Mouse (Mus musculus) forebrain, postnatal 0 days (tissue): ENCODE measurements at regions not wholly inside any gene's neighbourhood (a gene's known extent, or its start where the extent isn't known, plus 50 kb on each side); places are given as distances from the start of the nearest gene placed in this dataset.

Source experiments
- ATAC-seq: fragments of 200-750 bp; cut with Nextera tagmentation; 2 replicates; pipeline ENCODE4 v1.8.0; 2017; ENCODE audit warnings: mild to moderate bottlenecking, moderate library complexity
- DNase-seq: peaks from one replicate; pipeline ENCODE4 v3.0.0-alpha.2; 2015
- H3K27ac ChIP-seq: fragments of 300-500 bp; sonication (generic); 2 replicates; pipeline ENCODE4 v1.5.1; 2014; ENCODE audit warnings: low read depth, mild to moderate bottlenecking, antibody characterized with exemption, low read length, moderate library complexity, mixed read lengths
- H3K27me3 ChIP-seq: fragments of 300-500 bp; sonication (generic); 2 replicates; pipeline ENCODE4 v1.6.1; 2014; ENCODE audit warnings: mild to moderate bottlenecking, low read length, mixed read lengths; ENCODE audit not compliant: insufficient read depth
- H3K36me3 ChIP-seq: fragments of 300-500 bp; sonication (generic); 2 replicates; pipeline ENCODE4 v1.6.1; 2014; ENCODE audit warnings: mild to moderate bottlenecking, moderate library complexity; ENCODE audit not compliant: insufficient read depth
- H3K4me1 ChIP-seq: fragments of 300-500 bp; sonication (generic); 2 replicates; pipeline ENCODE4 v1.6.1; 2014; ENCODE audit warnings: antibody characterized with exemption; ENCODE audit not compliant: insufficient read depth
- H3K4me2 ChIP-seq: fragments of 300-500 bp; sonication (generic); 2 replicates; pipeline ENCODE4 v1.6.1; 2014; ENCODE audit warnings: low read depth, mild to moderate bottlenecking, moderate library complexity
- H3K4me3 ChIP-seq: fragments of 300-500 bp; sonication (generic); 2 replicates; pipeline ENCODE4 v1.5.1; 2014; ENCODE audit warnings: low read depth, low read length, mixed read lengths
- H3K9ac ChIP-seq: fragments of 300-500 bp; sonication (generic); 2 replicates; pipeline ENCODE4 v1.6.1; 2014; ENCODE audit warnings: mild to moderate bottlenecking
- H3K9me3 ChIP-seq: fragments of 300-500 bp; sonication (generic); 2 replicates; pipeline ENCODE4 v1.6.1; 2016; ENCODE audit warnings: low read length
- CTCF ChIP-seq: sonication (generic); IDR thresholded peaks from 2 replicates; pipeline ENCODE4 v1.5.1; 2016; ENCODE audit warnings: antibody characterized with exemption, control low read depth, low read depth
- WGBS: fragments of 180-500 bp; shearing (Covaris S2); extraction: QIAGEN DNeasy Blood & Tissue Kit; methylation state at CpG from one replicate; pipeline ENCODE4 v1.1.7; 2014; 5-methylcytosine and 5-hydroxymethylcytosine counted together

GRCm38 (mm10) chr2:92528119-92528830 lies 67.9 kb upstream of the Slc35c1 start:
- no peak overlapping the region for H3K27ac ChIP-seq
- no peaks in the 10 kb centered on the region for H3K27me3 ChIP-seq
- TF ChIP-seq CTCF, result no peak
- H3K9me3 ChIP-seq, result no peaks in the 10 kb centered on the region
- no peak for ATAC-seq
- no peak for DNase-seq
- H3K36me3 ChIP-seq, result no peaks in the 10 kb centered on the region
- no peak overlapping the region for H3K9ac ChIP-seq
- H3K4me2 ChIP-seq, result no peak overlapping the region
- H3K4me3 ChIP-seq, result no peak overlapping the region
- 88% methylated on average over 6 of the region's 6 CpGs for WGBS
- 0 out of 2 replicates have a peak, but pooled peaks cover 3% of the 10 kb centered on the region for H3K4me1 ChIP-seq

DNA sequence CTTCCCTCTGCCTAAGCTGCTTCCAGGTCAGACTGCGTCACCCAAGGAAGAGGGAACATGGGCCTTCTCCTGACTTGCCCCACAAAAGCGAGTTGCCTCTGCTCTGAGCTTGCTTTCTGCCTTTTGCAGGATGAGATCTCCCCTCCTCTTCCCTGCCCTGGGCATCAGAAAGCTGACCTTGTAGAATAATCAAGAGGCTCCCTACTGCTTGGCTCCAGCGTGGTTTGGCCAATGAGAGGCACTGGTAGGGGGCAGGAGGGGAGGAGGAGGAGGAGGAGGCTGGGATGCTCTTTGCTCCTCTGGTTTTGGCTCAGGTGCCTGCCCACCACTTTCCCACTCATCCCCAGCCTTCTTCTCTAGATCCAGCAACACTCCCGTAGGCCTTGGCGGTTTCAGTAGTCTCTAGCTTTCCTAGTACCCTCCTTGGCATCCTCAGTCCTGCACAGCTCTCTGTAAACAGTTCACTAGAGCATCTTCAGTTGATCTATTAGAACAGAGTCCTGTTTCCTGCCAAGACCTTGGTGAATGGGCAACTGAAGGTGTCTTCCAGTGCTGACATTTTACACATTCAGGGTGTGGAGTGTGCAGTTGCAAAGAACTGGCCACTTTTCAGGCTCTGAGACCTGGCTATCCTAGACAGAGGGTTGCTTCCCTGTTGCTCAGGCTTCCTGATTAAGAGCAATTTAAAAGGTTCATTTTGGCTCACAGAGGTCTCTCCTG lies 66.5 kb upstream of the Slc35c1 start:
- no peak overlapping the region for H3K9ac ChIP-seq
- DNase-seq, result no peak
- H3K36me3 ChIP-seq, result no peaks in the 10 kb centered on the region
- H3K4me3 ChIP-seq, result no peak overlapping the region
- no peak for ATAC-seq
- no peak for TF ChIP-seq CTCF
- WGBS, result 71% methylated on average over 5 of the region's 5 CpGs
- H3K4me2 ChIP-seq, result no peak overlapping the region
- H3K4me1 ChIP-seq, result 0 out of 2 replicates have a peak, but pooled peaks cover 3% of the 10 kb centered on the region
- H3K27me3 ChIP-seq, result no peaks in the 10 kb centered on the region
- no peak overlapping the region for H3K27ac ChIP-seq
- no peaks in the 10 kb centered on the region for H3K9me3 ChIP-seq

DNA sequence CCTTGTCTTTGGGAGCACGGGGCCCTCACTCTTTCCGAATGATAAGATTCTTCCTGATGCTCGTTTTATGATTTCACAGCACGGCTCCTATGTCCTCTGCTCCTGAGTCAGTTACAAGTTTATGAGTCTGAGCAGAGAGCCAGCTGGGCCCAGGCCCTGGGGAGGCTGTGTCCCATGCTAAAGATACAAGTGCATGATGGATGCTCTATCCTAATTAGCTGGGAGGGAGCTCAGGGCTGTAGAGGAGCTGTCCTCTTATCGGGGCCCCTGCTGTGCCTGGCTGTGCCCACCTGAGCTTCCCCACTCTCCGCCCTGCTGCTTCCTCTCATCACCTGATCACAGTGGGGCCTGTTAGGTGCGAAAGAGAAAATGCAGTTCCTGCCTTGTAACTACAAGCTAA lies 65.3 kb upstream of the Slc35c1 start:
- H3K9me3 ChIP-seq, result no peaks in the 10 kb centered on the region
- no peaks in the 10 kb centered on the region for H3K27me3 ChIP-seq
- DNase-seq, result no peak
- no peak overlapping the region for H3K4me2 ChIP-seq
- no peak for TF ChIP-seq CTCF
- no peak overlapping the region for H3K9ac ChIP-seq
- WGBS, result 79% methylated on average over 7 of the region's 7 CpGs
- no peaks in the 10 kb centered on the region for H3K36me3 ChIP-seq
- H3K27ac ChIP-seq, result no peak overlapping the region
- no peak overlapping the region for H3K4me3 ChIP-seq
- H3K4me1 ChIP-seq, result 0 out of 2 replicates have a peak, but pooled peaks cover 3% of the 10 kb centered on the region
- ATAC-seq, result no peak

- ATAC-seq, result no peak
- Histone ChIP-seq H3K4me1 (0 out of 2 replicates have a peak, but pooled peaks cover 3% of the 10 kb centered on the region), H3K9me3 (no peaks in the 10 kb centered on the region), H3K4me2 (no peak overlapping the region), H3K27me3 (no peaks in the 10 kb centered on the region), H3K27ac (no peak overlapping the region), H3K4me3 (no peak overlapping the region), H3K9ac (no peak overlapping the region), H3K36me3 (no peaks in the 10 kb centered on the region)
- no peak for DNase-seq
- TF ChIP-seq CTCF, result no peak
- 83% methylated on average over 10 of the region's 10 CpGs for WGBS
Observed at GRCm38 (mm10) chr2:92525062-92525623, 64.8 kb upstream of the Slc35c1 start.

DNA sequence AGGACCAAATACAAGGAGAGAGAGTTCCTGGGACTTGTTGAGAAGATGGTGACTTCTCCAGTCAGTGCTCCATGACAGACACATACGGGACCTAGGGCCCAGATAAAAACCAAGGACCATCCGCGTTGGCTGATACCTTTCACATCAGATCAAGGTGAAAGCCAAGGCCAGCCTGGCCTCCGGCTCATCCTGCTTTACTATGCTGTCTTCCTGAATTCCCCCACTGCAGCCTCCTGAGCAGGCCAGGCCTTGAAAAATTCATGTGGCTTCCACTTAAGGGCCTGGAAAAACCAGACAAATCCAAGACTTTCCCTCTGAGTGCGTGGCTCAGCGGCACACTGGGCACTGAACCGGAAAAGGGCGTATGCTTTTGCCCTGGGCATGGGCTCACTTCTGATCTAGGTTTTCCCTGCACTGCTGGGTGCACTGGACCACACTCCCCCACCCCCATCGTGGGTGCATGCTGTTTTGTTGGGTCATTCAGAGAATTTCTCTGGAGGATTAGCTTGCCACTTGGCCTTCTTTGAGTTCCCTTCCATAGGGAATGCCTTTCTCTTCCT lies 64.1 kb upstream of the Slc35c1 start:
- no peak overlapping the region for H3K9ac ChIP-seq
- H3K4me2 ChIP-seq, result no peak overlapping the region
- 0 out of 2 replicates have a peak, but pooled peaks cover 3% of the 10 kb centered on the region for H3K4me1 ChIP-seq
- no peaks in the 10 kb centered on the region for H3K9me3 ChIP-seq
- H3K4me3 ChIP-seq, result no peak overlapping the region
- TF ChIP-seq CTCF, result no peak
- WGBS, result 84% methylated on average over 9 of the region's 9 CpGs
- no peaks in the 10 kb centered on the region for H3K36me3 ChIP-seq
- DNase-seq (no peak), ATAC-seq (no peak)
- no peak overlapping the region for H3K27ac ChIP-seq
- H3K27me3 ChIP-seq, result no peaks in the 10 kb centered on the region

- H3K27ac ChIP-seq, result no peak overlapping the region
- no peaks in the 10 kb centered on the region for H3K4me1 ChIP-seq
- H3K9me3 ChIP-seq, result no peaks in the 10 kb centered on the region
- no peak overlapping the region for H3K4me3 ChIP-seq
- no peak for DNase-seq
- no peaks in the 10 kb centered on the region for H3K27me3 ChIP-seq
- WGBS, result 83% methylated on average over 13 of the region's 13 CpGs
- H3K9ac ChIP-seq, result no peak overlapping the region
- H3K36me3 ChIP-seq, result no peaks in the 10 kb centered on the region
- H3K4me2 ChIP-seq, result no peak overlapping the region
- TF ChIP-seq CTCF, result no peak
- no peak for ATAC-seq
Observed at GRCm38 (mm10) chr2:92523321-92523895, 63.1 kb upstream of the Slc35c1 start.
